Mouse (Mus musculus): ENCODE data around the gene Auts2. TPM values are rescaled to one million over a fixed set of nuclear protein-coding genes. Genes with fewer than 3 reads are reported as not detected.

Gene Auts2
- polyA plus RNA-seq, 1 experiment from 2014 or later: 73.6 TPM

DNA sequence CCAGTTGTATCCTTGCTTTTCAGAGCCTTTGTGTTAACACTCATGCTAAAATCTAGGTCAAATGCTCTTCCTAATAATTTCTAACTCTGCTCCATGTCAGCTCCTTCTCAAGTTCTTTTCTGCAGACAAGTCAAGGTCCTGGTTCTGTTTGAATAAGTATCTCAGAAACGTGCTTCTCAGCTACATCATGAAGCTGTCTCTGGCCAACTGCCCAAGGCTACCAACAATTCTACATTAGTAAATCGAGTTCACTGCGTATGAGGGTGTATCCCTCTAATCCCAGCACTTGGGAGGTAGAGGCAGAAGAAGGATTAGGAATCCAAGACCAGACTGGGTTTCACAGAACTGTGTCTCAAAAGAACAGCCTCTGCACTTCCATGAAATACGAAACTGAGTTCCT is 1109.9 kb downstream of the Auts2 start:
- no peak overlapping the region for H3K4me2 ChIP-seq (replicated peaks)
- no peak for ATAC-seq (ENCODE audit: insufficient number of reproducible peaks, insufficient read depth, low FRiP score, low TSS enrichment)
- no peak overlapping the region for H3K27ac ChIP-seq
- 86% methylated on average over 4 of the region's 4 CpGs for WGBS
- no peaks in the 10 kb centered on the region for H3K27me3 ChIP-seq
- H3K4me3 ChIP-seq: no peak overlapping the region
- peaks cover 4% of the 10 kb centered on the region; the same call in 1 of the 2 replicates for H3K4me1 ChIP-seq
- peaks cover 3% of the 10 kb centered on the region; the same call in 1 of the 2 replicates for H3K9me3 ChIP-seq
- no peak overlapping the region for H3K9ac ChIP-seq
- H3K36me3 ChIP-seq: peaks cover 15% of the 10 kb centered on the region

DNA sequence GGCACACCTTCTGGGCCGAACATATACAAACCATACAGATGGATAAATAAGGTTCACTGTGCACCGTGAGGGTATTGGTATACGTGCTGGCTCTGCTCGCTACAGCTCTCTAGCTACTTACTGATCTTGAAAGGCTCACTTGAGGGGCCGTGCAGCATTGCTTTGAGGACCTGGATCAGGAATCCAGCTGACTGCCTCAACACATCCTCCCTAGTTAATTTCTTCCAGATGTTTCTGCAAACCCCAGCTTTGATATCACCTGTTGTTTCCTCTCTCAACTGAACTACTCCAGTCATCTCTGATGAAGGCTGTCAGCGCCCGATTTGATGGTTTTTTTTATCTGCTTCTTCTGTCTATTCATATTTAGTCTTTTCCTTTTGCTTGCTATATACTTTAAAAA is 1111.2 kb downstream of the Auts2 start:
- Histone ChIP-seq H3K36me3 (peaks cover 7% of the 10 kb centered on the region), H3K4me1 (peaks cover 4% of the 10 kb centered on the region; the same call in 1 of the 2 replicates), H3K27me3 (no peaks in the 10 kb centered on the region), H3K9me3 (peaks cover 3% of the 10 kb centered on the region; the same call in 1 of the 2 replicates), H3K27ac (no peak overlapping the region), H3K4me2 (replicated peaks) (no peak overlapping the region), H3K9ac (no peak overlapping the region), H3K4me3 (no peak overlapping the region)
- 36% methylated on average over 7 of the region's 7 CpGs for WGBS
- no peak; the same call in 1 of the 2 replicates for ATAC-seq (ENCODE audit: insufficient number of reproducible peaks, insufficient read depth, low FRiP score, low TSS enrichment)

DNA sequence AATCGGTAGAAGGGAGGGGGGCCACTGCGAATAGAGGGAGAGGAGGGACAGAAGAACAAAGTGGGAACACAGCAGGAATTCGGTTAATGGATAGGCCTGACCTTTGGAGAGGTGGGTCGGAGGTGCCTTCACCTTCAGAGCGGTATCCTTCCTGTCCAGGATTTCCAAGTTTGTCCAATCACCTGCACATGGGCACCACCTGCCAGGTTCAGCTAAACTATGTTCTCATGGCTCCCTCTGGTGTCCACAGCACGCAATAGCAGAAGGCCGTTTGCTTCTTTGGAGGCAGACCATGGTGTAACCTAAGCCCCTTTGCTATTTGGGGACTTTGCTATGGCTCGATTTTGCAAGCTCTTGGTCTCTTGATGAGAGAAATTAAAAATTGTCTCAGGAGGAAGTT is 1113.0 kb downstream of the Auts2 start:
- no peak overlapping the region for H3K4me3 ChIP-seq
- no peak overlapping the region for H3K9ac ChIP-seq
- no peak overlapping the region for H3K4me2 ChIP-seq (replicated peaks)
- ATAC-seq (ENCODE audit: insufficient number of reproducible peaks, insufficient read depth, low FRiP score, low TSS enrichment): no peak
- H3K4me1 ChIP-seq: peaks cover 4% of the 10 kb centered on the region; the same call in 1 of the 2 replicates
- WGBS: 22% methylated on average over 8 of the region's 8 CpGs
- H3K27me3 ChIP-seq: no peaks in the 10 kb centered on the region
- H3K9me3 ChIP-seq: peaks cover 3% of the 10 kb centered on the region; the same call in 1 of the 2 replicates
- no peaks in the 10 kb centered on the region for H3K36me3 ChIP-seq
- H3K27ac ChIP-seq: no peak overlapping the region

DNA sequence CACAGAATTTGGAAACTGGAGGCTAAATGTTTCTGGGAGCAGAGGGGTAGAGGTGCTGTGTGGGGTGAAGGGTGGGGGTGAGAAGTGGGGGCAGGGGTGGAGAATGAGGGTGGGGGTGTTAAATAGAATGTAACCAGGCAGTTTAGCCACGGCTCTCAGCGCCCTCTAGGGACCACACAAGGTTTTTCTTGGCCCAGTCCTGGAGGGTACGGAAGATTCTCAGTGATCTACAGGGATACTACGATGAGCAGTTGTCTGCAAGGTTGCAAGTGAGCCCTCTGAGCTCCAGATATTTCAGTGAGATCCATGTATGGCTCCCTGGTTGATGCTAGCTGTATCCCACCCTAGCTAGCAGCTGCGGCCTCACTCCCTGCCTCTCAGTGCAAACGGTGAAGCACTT is 1113.6 kb downstream of the Auts2 start:
- no peak overlapping the region for H3K27ac ChIP-seq
- peaks cover 3% of the 10 kb centered on the region; the same call in 1 of the 2 replicates for H3K9me3 ChIP-seq
- H3K4me1 ChIP-seq: peaks cover 4% of the 10 kb centered on the region; the same call in 1 of the 2 replicates
- no peak overlapping the region for H3K4me3 ChIP-seq
- no peak overlapping the region for H3K9ac ChIP-seq
- no peaks in the 10 kb centered on the region for H3K27me3 ChIP-seq
- H3K4me2 ChIP-seq (replicated peaks): no peak overlapping the region
- ATAC-seq (ENCODE audit: insufficient number of reproducible peaks, insufficient read depth, low FRiP score, low TSS enrichment): no peak
- no peaks in the 10 kb centered on the region for H3K36me3 ChIP-seq
- WGBS: 59% methylated on average over 6 of the region's 6 CpGs

DNA sequence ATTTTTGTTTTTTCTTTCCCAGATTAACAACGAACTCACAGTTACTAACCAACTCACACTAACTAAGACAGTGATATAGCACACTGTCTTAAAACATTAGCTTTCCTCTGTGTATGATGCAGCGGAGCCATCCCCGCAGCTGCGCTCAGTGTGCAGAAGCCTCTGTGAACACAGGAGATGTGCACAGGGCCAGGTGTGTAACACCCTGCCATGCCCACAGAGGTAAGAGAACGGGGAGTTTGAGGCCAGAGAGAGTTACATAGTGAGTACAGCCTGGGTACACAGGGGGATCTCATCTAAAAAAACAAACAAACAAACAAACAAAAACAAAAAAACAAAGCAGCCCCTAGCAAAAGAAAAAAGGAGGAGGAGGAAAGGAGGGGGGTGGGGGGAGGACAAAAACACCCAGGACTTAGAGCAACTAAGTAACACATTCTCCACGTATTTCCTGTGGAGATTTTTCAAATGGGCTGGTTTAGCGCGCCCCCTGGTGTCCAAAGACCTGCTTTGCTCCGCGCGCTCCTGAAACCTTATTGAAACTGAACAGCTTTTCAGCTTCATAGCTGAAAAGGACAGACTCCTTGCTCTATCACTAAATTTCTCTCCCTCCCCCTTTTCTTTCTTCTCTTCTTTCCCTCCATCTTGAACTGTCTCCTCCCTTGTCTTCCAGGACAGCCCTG is 1115.3 kb downstream of the Auts2 start:
- no peaks in the 10 kb centered on the region for H3K36me3 ChIP-seq
- H3K4me1 ChIP-seq: peaks cover 4% of the 10 kb centered on the region; the same call in 1 of the 2 replicates
- 34% methylated on average over 11 of the region's 11 CpGs for whole genome bisulfite sequencing
- ATAC-seq (ENCODE audit: insufficient number of reproducible peaks, insufficient read depth, low FRiP score, low TSS enrichment): peak; percentile 58; the same call in 1 of the 2 replicates
- H3K9me3 ChIP-seq: no peaks in the 10 kb centered on the region
- no peak overlapping the region for H3K4me2 ChIP-seq (replicated peaks)
- H3K9ac ChIP-seq: no peak overlapping the region
- no peak overlapping the region for H3K4me3 ChIP-seq
- no peaks in the 10 kb centered on the region for H3K27me3 ChIP-seq
- no peak overlapping the region for H3K27ac ChIP-seq

DNA sequence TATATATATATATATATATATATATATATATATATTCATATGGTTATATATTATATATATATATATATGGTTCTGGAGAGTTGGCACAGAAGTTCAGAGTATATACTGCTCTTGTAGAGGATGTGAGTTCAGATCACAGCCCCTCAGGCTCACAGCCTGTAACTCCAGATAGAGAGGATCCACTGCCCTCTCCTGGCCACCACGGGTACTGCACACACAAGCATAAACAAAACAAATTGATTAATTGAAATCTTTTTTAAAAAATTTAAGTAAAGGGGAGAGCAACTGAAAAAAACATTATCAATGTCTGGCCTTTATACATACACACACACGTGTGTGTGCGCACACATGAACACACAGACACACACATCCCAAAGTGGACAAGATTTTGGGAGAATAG is 1120.4 kb downstream of the Auts2 start:
- Histone ChIP-seq H3K4me2 (replicated peaks) (no peak overlapping the region), H3K9ac (no peak overlapping the region), H3K4me1 (no peaks in the 10 kb centered on the region), H3K9me3 (no peaks in the 10 kb centered on the region), H3K36me3 (no peaks in the 10 kb centered on the region), H3K27ac (no peak overlapping the region), H3K4me3 (no peak overlapping the region), H3K27me3 (no peaks in the 10 kb centered on the region)
- 83% methylated on average over 3 of the region's 3 CpGs for WGBS
- ATAC-seq (ENCODE audit: insufficient number of reproducible peaks, insufficient read depth, low FRiP score, low TSS enrichment): no peak

DNA sequence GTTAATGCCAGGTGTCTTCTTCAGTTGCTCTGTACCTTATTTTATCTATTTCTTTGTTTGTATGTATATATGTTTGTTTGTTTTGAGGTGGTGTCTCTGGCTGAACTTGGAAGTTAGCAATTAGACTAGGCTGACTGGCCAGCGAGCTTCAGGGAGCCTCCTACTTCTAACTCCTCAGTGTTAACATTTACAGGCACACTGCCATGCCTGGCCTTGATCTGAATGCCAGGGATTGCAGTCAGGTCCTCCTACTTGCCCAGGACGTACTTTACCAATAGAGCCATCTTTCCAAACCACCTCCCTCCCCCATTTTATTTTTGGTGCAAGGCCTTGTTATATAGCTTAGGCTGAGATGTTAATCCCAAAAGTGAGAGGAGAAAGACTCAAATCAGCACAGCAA is 1122.7 kb downstream of the Auts2 start:
- Histone ChIP-seq H3K4me3 (no peak overlapping the region), H3K36me3 (no peaks in the 10 kb centered on the region), H3K4me2 (replicated peaks) (no peak overlapping the region), H3K27ac (no peak overlapping the region), H3K4me1 (no peaks in the 10 kb centered on the region), H3K9ac (no peak overlapping the region), H3K9me3 (no peaks in the 10 kb centered on the region), H3K27me3 (no peaks in the 10 kb centered on the region)
- ATAC-seq (ENCODE audit: insufficient number of reproducible peaks, insufficient read depth, low FRiP score, low TSS enrichment): no peak
- 68% methylated on average over 2 of the region's 2 CpGs for WGBS

DNA sequence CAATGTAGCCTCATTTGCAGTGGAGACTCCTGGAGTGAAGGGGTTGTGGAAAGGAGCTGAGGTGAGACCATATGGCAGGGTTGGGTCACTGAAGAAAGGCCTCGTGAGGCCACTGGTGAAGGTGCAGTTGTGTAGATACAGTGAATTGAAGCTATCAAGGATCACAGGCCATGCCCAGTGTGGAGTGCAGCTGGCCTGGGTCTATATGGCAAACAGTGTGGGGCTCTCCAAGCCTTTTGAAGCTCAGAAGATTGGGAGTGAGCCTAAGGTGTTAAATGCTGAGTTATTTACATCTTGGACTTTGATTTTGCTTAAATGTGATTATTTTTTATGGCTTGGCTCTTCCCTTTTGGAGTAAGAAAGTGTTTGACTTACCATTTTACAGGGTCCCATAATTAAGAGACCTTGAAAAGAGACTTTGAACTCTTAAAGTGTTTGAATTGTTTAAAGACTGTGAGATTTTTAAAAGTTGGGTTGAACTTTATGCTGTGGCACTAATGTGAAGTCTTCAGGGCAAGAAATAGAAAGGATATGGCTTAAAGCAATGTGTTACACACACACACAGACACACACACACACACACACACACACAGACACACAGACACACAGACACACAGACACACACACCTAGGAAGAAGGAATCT is 1127.1 kb downstream of the Auts2 start:
- no peak for ATAC-seq (ENCODE audit: insufficient number of reproducible peaks, insufficient read depth, low FRiP score, low TSS enrichment)
- Histone ChIP-seq H3K4me3 (no peak overlapping the region), H3K9ac (no peak overlapping the region), H3K9me3 (no peaks in the 10 kb centered on the region), H3K36me3 (no peaks in the 10 kb centered on the region), H3K4me2 (replicated peaks) (no peak overlapping the region), H3K27me3 (no peaks in the 10 kb centered on the region), H3K4me1 (no peaks in the 10 kb centered on the region), H3K27ac (no peak overlapping the region)
- WGBS: 84% methylated on average over 1 of the region's 1 CpGs

DNA sequence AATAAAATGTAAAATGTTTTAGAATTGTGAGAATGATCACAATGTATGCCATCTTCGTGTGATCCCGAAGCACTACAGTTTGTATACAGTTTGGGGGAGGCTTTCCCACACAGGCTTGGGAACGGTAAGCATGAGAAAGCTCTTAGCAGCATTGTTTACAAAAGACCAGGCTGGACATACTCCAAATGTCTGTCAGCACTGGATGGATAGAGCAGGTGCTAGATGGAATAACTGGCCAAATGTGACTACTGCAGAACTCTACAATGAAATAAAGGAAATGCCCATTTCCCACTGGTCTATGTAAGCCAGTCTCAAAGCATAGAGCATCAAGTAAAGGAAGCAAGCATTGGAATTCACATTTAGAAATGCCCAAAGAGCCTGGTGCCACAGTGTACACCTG is 1144.9 kb downstream of the Auts2 start:
- H3K27me3 ChIP-seq: no peaks in the 10 kb centered on the region
- no peak overlapping the region for H3K27ac ChIP-seq
- H3K36me3 ChIP-seq: no peaks in the 10 kb centered on the region
- no peak overlapping the region for H3K9ac ChIP-seq
- H3K9me3 ChIP-seq: no peaks in the 10 kb centered on the region
- H3K4me3 ChIP-seq: no peak overlapping the region
- H3K4me1 ChIP-seq: no peaks in the 10 kb centered on the region
- no peak for ATAC-seq (ENCODE audit: insufficient number of reproducible peaks, insufficient read depth, low FRiP score, low TSS enrichment)
- 83% methylated on average over 3 of the region's 3 CpGs for WGBS
- no peak overlapping the region for H3K4me2 ChIP-seq (replicated peaks)

DNA sequence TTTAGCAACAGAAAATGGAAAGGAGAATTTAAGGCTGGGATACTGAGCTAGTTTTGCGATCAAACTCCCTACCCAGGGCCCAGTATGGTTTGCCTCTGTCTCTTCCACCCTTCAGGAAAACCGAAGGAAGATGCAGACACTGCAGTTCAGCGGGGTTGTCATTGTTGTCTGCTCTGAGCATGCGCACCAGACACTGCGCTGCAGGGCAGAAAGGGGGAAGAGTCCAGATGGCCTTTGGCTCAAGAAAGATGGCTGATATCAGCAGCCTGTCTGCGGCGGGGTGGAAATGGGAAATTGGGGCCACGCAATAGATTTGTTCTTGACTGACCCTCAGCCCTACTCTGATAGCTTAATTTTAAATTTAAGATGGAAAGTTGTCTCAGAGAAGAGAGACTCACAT is 1147.4 kb downstream of the Auts2 start:
- Histone ChIP-seq H3K4me3 (no peak overlapping the region), H3K27ac (no peak overlapping the region), H3K36me3 (no peaks in the 10 kb centered on the region), H3K9ac (no peak overlapping the region), H3K4me1 (no peaks in the 10 kb centered on the region), H3K4me2 (replicated peaks) (no peak overlapping the region), H3K9me3 (no peaks in the 10 kb centered on the region), H3K27me3 (no peaks in the 10 kb centered on the region)
- no peak for ATAC-seq (ENCODE audit: insufficient number of reproducible peaks, insufficient read depth, low FRiP score, low TSS enrichment)
- 86% methylated on average over 8 of the region's 8 CpGs for WGBS
